Mouse (Mus musculus) cerebellum, adult 2 months (tissue): ENCODE measurements around the gene Traf7. TPM values are rescaled to one million over a fixed set of nuclear protein-coding genes. Genes with fewer than 3 reads are reported as not detected.
A peak's percentile ranks its signal among the peaks of the same experiment; 100 is the strongest.

Experiments
- DNase-seq, 2 experiments: peaks; one replicate each; pipeline ENCODE4 v3.0.0; 2021
- H3K27ac ChIP-seq: fragments of 200-500 bp; 2 replicates; pipeline ENCODE4 v1.5.1; 2012; ENCODE audit warnings: low read length, control low read depth, inconsistent platforms; ENCODE audit not compliant: insufficient read depth
- H3K27me3 ChIP-seq: fragments of 200-500 bp; 2 replicates; pipeline ENCODE4 v1.6.1; 2012; ENCODE audit warnings: inconsistent platforms, mild to moderate bottlenecking, low read length, moderate library complexity; ENCODE audit not compliant: control insufficient read depth, insufficient read depth
- H3K4me1 ChIP-seq: fragments of 200-500 bp; 2 replicates; pipeline ENCODE4 v1.6.1; 2011; ENCODE audit warnings: low read length; ENCODE audit not compliant: control insufficient read depth, insufficient read depth
- H3K4me3 ChIP-seq: fragments of 200-500 bp; replicated peaks from 2 replicates; pipeline ENCODE3; 2011; ENCODE audit warnings: mild to moderate bottlenecking, low read depth, low read length, control low read depth; ENCODE audit not compliant: insufficient read depth
- CTCF ChIP-seq: fragments of 200-500 bp; IDR thresholded peaks from 2 replicates; pipeline ENCODE4 v1.5.1; 2011; ENCODE audit warnings: low read depth, mild to moderate bottlenecking, control low read depth, low read length, moderate library complexity, borderline replicate concordance; ENCODE audit not compliant: insufficient read depth
- POLR2A ChIP-seq: fragments of 200-500 bp; IDR thresholded peaks from 2 replicates; pipeline ENCODE4 v1.6.1; 2011; ENCODE audit warnings: low read length, control low read depth, borderline replicate concordance; ENCODE audit not compliant: insufficient read depth
- WGBS: fragments of 180-500 bp; shearing (Covaris S2); methylation state at CpG from one replicate; pipeline ENCODE4 v1.1.7; 2018; 5-methylcytosine and 5-hydroxymethylcytosine counted together
- polyA plus RNA-seq: library from polyadenylated mRNA; depleted of rRNA; stranded (reverse); fragments of >200 nt; gene quantifications from 2 replicates; pipeline ENCODE4 v1.2.3, GENCODE M21; 2012; rRNA removed

Gene Traf7
- polyA plus RNA-seq, 1 experiment = 197 TPM

GRCm38 (mm10) chr17:24470701-24471527 is 56.8 kb downstream of the Traf7 start:
- H3K27ac ChIP-seq = peak overlapping the region; percentile 67
- peak overlapping the region; percentile 70 for H3K4me3 ChIP-seq
- peaks cover 10% of the 10 kb centered on the region for H3K4me1 ChIP-seq
- DNase-seq = peak in 1 of 2 experiments; percentile 66
- WGBS = under 1% methylated on average over 68 of the region's 68 CpGs
- no peaks in the 10 kb centered on the region for H3K27me3 ChIP-seq
- TF ChIP-seq CTCF = no peak
- TF ChIP-seq POLR2A = no peak

- H3K4me1 ChIP-seq = peaks cover 10% of the 10 kb centered on the region
- WGBS = under 1% methylated on average over 75 of the region's 75 CpGs
These were observed 57.7 kb downstream of the Traf7 start, which contains the start of the genes E4f1 and Pgp for GRCm38 (mm10) chr17:24469910-24470602. E4f1 (minus strand) TSS chr17:24470313. Pgp (plus strand) TSS chr17:24470392.

GRCm38 (mm10) chr17:24469336-24469909 is 58.3 kb downstream of the Traf7 start:
- DNase-seq = no peak
- H3K27me3 ChIP-seq = no peaks in the 10 kb centered on the region
- H3K4me3 ChIP-seq = peak overlapping the region; percentile 81
- 17% methylated on average over 7 of the region's 7 CpGs for WGBS
- peaks cover 10% of the 10 kb centered on the region for H3K4me1 ChIP-seq
- TF ChIP-seq POLR2A (no peak), CTCF (no peak)
- peak overlapping the region; percentile 50 for H3K27ac ChIP-seq

More at GRCm38 (mm10) chr17:24469910-24470602, 57.7 kb downstream of the Traf7 start, which contains the start of the genes E4f1 and Pgp:
- H3K4me3 ChIP-seq = peak within 1 kb of the TSS; percentile 81
- H3K27me3 ChIP-seq = no peaks in the 10 kb centered on the region
- peak within 1 kb of the TSS; percentile 67 for H3K27ac ChIP-seq
- TF ChIP-seq CTCF (no peak), POLR2A (peak; percentile 73)
- DNase-seq = peak; percentile 99 to 100

DNA sequence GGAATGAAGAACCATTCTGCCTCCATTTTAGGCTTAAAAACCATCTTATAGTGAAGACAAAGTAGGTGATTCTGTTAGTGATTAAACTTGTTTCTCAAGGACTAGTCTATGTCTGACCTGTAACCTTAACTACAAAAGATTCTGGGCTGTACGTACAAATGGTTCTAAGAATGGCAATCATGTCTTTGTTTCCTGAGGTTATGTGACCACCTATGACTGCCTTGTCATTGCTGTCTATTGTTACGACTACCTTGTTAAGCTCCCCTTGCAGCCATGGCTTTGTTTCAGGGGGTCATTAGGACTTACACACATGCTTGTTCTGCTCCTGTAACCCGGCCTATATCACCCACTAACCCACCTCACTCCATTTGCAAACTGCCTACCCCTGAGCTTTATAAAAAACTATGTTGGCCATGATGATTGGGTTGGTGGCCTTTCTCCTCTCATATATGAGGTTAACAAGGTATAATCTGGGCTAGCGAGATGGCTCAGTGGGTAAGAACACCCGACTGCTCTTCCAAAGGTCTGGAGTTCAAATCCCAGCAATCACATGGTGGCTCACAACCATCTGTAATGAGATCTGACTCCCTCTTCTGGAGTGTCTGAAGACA is 59.0 kb downstream of the Traf7 start:
- WGBS = 78% methylated on average over 5 of the region's 5 CpGs
- H3K27ac ChIP-seq = no peak overlapping the region

DNA sequence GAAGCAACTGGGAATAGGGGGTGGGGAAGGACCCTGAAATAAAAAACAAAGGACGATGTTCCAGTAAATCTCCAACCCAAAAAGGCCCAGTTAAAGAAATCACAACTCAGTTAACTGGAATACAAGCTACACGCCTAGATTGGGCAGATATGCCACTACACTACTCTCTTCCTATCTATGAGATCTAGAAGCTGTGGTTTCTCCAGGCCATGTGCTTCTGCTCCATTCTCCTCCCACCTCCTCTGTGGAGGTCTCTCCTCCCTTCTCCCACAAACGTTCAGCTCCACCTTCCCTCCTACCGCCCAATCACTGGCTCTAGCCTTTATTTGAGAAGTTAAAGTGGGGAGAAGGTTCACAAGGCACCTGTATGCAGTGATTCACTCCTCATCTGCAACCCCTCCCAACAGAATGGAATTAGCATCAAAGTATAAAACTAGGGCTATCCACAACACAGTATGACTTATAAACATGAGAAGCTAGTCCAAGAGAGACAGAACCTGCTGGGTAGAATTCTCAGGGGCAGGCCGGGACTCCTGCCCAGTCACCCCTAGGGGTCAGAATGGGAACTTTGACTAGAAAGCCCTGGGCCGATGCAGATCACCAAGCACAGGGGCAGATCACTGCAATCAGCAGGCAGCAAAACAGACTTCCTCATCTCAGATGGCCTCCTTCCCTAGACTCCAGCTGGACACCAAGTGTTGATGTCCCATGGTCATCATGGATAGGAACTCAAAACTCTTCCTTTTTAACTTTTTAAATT is 64.2 kb downstream of the Traf7 start:
- no peaks in the 10 kb centered on the region for H3K27me3 ChIP-seq
- H3K4me3 ChIP-seq = no peak overlapping the region
- no peak for TF ChIP-seq POLR2A
- TF ChIP-seq CTCF = no peak
- 53% methylated on average over 6 of the region's 6 CpGs for WGBS
- H3K27ac ChIP-seq = no peak overlapping the region
- no peak for DNase-seq
- H3K4me1 ChIP-seq = no peaks in the 10 kb centered on the region

More for the DNA sequence above, 59.0 kb downstream of the Traf7 start:
- no peak for DNase-seq
- TF ChIP-seq CTCF (no peak), POLR2A (no peak)
- H3K27me3 ChIP-seq = no peaks in the 10 kb centered on the region
- H3K4me1 ChIP-seq = peaks cover 10% of the 10 kb centered on the region
- no peak overlapping the region for H3K4me3 ChIP-seq

DNA sequence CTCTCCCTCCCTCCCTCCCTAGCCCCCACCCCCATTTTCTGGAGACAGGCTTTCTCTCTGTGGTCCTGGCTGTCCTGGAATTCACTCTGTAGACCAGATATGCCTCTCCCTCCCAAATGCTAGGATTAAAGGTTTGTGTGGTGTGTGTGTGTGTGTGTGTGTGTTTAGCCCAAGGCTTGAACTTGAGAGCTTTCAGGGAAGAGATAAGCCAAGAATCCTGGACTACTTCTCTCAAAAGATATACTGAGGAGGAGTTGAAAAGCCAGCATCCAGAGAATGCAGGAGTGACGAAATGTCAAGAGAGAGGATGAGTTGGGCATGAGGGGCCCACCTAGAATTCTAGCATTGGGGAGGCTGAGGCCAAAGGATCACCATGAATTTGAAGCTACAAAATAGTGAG is 64.8 kb downstream of the Traf7 start:
- Histone ChIP-seq H3K27me3 (no peaks in the 10 kb centered on the region), H3K4me3 (no peak overlapping the region), H3K4me1 (no peaks in the 10 kb centered on the region), H3K27ac (no peak overlapping the region)
- no peak for DNase-seq
- TF ChIP-seq CTCF (no peak), POLR2A (no peak)
- WGBS = 82% methylated on average over 1 of the region's 1 CpGs

DNA sequence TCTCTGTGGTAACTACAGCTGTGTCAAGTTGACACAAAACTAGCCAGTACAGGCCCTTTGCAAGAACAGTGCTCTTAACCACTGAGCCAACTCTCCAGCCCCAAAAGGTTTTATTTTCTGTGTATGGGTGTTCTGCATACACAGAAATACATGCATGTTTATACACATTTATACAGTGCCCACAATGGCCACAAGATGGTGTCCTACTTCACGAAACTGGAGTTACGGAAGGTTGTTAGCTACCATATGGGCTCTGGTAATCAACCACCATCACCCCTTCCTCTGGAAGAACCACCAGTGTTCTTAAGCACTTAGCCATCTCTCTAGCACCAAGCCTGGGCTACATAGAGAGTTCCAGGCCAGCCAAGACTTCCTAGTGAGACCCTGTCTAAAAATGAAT is 66.2 kb downstream of the Traf7 start:
- WGBS = 54% methylated on average over 2 of the region's 2 CpGs

More for the DNA sequence above, 66.2 kb downstream of the Traf7 start:
- Histone ChIP-seq H3K27me3 (no peaks in the 10 kb centered on the region), H3K27ac (no peak overlapping the region), H3K4me3 (no peak overlapping the region), H3K4me1 (no peaks in the 10 kb centered on the region)
- TF ChIP-seq POLR2A (no peak), CTCF (peak; percentile 33; the same call in 1 of the 2 replicates)
- no peak for DNase-seq

Other genes starting within 250 kb of the Traf7 start
- gene Abca17, start 176.9 kb downstream of the Traf7 start, polyA plus RNA-seq = 0.22 and 0.31 TPM in 2 replicates
- gene Abca3, start 176.0 kb downstream of the Traf7 start, polyA plus RNA-seq = 57.0 and 58.6 TPM in 2 replicates
- 254 and 263 TPM in 2 replicates for gene Rnps1, start 113.4 kb downstream of the Traf7 start, polyA plus RNA-seq
- 77.3 and 78.6 TPM in 2 replicates for gene Eci1, start 101.3 kb downstream of the Traf7 start, polyA plus RNA-seq
- 22.3 and 22.7 TPM in 2 replicates for gene Dnase1l2, start 84.8 kb downstream of the Traf7 start, polyA plus RNA-seq
- 79.4 and 80.6 TPM in 2 replicates for gene E4f1, start 57.6 kb downstream of the Traf7 start, polyA plus RNA-seq
- 126 and 133 TPM in 2 replicates for gene Pgp, start 57.5 kb downstream of the Traf7 start, polyA plus RNA-seq
- 2.3 TPM in 2 replicates for gene Bricd5, start 54.1 kb downstream of the Traf7 start, polyA plus RNA-seq
- gene Mlst8, start 48.9 kb downstream of the Traf7 start, polyA plus RNA-seq = 55.9 and 63.5 TPM in 2 replicates
- 122 and 127 TPM in 2 replicates for gene Caskin1, start 39.3 kb downstream of the Traf7 start, polyA plus RNA-seq
- gene Rab26, start 6.3 kb upstream of the Traf7 start, polyA plus RNA-seq = 21.7 and 22.6 TPM in 2 replicates
- 122 and 132 TPM in 2 replicates for gene Pkd1, start 21.9 kb upstream of the Traf7 start, polyA plus RNA-seq
- 168 and 194 TPM in 2 replicates for gene Tsc2, start 104.7 kb upstream of the Traf7 start, polyA plus RNA-seq
- 9.0 TPM in 2 replicates for gene Nthl1, start 104.7 kb upstream of the Traf7 start, polyA plus RNA-seq
- gene Slc9a3r2, start 122.4 kb upstream of the Traf7 start, polyA plus RNA-seq = 140 and 146 TPM in 2 replicates
- gene Npw, start 130.5 kb upstream of the Traf7 start, polyA plus RNA-seq = not detected in 2 replicates
- gene Zfp598, start 141.7 kb upstream of the Traf7 start, polyA plus RNA-seq = 92.6 and 98.6 TPM in 2 replicates
- 130 and 132 TPM in 2 replicates for gene Syngr3, start 162.0 kb upstream of the Traf7 start, polyA plus RNA-seq
- 26.7 and 30.9 TPM in 2 replicates for gene Gfer, start 168.2 kb upstream of the Traf7 start, polyA plus RNA-seq
- 7.3 and 7.4 TPM in 2 replicates for gene Noxo1, start 168.3 kb upstream of the Traf7 start, polyA plus RNA-seq
- 60.6 and 62.4 TPM in 2 replicates for gene Tbl3, start 179.7 kb upstream of the Traf7 start, polyA plus RNA-seq
- 0.18 and 0.57 TPM in 2 replicates for gene Rnf151, start 190.1 kb upstream of the Traf7 start, polyA plus RNA-seq
- 577 and 621 TPM in 2 replicates for gene Rps2, start 190.2 kb upstream of the Traf7 start, polyA plus RNA-seq
- gene Ndufb10, start 196.5 kb upstream of the Traf7 start, polyA plus RNA-seq = 548 and 613 TPM in 2 replicates
- gene Rpl3l, start 199.9 kb upstream of the Traf7 start, polyA plus RNA-seq = 0.67 and 0.70 TPM in 2 replicates
- 63.3 and 66.8 TPM in 2 replicates for gene Msrb1, start 208.7 kb upstream of the Traf7 start, polyA plus RNA-seq
- 0.80 and 1.0 TPM in 2 replicates for gene Hs3st6, start 225.1 kb upstream of the Traf7 start, polyA plus RNA-seq